Mouse (Mus musculus): ENCODE measurements around the gene Acd. TPM values are rescaled to one million over a fixed set of nuclear protein-coding genes. Genes with fewer than 3 reads are reported as not detected.

Gene Acd
- polyA plus RNA-seq, 1 experiment = 49.4 TPM

DNA sequence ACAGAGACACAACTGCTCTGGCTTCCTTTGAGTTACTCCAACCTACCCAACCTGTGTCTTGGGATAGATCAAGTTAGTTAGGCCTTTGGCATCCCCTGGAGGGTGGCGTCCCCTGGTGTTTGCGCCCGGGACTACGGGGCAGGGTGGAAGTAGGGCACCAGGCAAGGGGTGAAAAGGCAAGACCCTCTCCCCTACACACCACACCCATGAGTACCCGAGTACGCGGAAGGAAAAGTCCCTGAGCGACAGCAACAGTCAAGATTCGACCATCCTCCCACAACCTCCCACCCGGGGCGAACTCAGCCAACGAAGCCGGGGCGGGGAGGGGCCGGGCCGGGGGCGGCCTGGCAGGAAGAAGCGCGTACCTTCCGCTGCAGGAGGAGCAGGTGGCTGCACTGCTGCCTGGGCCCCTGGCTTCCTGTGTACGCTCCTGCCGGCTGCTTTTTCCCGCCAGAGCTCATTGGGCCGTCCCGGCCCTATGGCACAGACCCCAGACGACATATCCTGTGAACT lies 15.1 kb downstream of the Acd start, which contains the start of gene Carmil2:
Carmil2 (plus strand) TSS at position 479 of the 513 bp plus-strand sequence.
- H3K4me3 ChIP-seq (ENCODE audit: insufficient read depth, low read length) = no peak within 1 kb of the TSS
- H3K4me1 ChIP-seq (ENCODE audit: control insufficient read depth, insufficient read depth, low read length) = no peaks in the 10 kb centered on the region
- TF ChIP-seq POLR2A (IDR thresholded peaks at IDR 0.05; ENCODE audit: extremely low read depth, insufficient read depth, low read length) = no peak
- TF ChIP-seq CTCF (IDR thresholded peaks at IDR 0.05; ENCODE audit: extremely low read depth, insufficient read depth, low read length) = peak; percentile 62
- no peak within 1 kb of the TSS for H3K27ac ChIP-seq (ENCODE audit: insufficient read depth, low read length)

DNA sequence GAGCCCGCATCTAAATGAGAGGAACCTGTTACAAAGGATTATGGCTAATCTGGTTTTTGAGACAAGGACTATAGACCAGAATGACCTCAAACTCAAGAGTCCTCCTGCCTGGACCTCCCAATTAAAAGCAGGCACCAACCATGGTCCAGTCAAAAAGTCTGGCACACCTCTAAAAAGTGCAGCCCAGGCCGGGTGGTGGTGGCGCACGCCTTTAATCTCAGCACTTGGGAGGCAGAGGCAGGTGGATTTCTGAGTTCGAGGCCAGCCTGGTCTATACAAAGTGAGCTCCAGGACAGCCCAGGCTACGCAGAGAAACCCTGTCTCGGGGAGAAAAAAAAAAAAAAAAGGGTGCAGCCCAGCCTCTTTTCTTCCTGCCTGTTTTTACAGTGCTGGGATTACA lies 15.6 kb downstream of the Acd start:
- TF ChIP-seq CTCF (IDR thresholded peaks at IDR 0.05; ENCODE audit: extremely low read depth, insufficient read depth, low read length) (no peak), POLR2A (IDR thresholded peaks at IDR 0.05; ENCODE audit: extremely low read depth, insufficient read depth, low read length) (no peak)
- Histone ChIP-seq H3K4me3 (ENCODE audit: insufficient read depth, low read length) (no peak overlapping the region), H3K27ac (ENCODE audit: insufficient read depth, low read length) (no peak overlapping the region), H3K4me1 (ENCODE audit: control insufficient read depth, insufficient read depth, low read length) (no peaks in the 10 kb centered on the region)

DNA sequence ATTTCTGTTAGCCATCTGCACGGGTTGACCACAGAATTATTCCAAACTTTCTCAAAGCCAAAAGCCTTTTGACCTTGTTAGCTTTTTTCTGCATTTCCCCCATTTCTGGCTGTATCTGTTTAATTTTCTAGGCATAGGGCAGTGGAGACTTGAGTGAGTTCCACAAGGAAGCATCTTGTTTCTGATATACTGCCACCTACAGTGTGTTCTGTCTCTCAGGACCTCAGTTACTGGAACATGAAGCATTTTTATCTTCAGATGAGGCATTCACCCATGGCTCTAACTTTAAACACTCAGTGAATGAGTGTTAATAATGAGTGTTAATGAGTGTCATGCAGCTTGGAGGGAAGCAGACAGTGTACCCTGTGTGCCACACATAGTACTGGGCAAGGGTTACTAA lies 23.0 kb downstream of the Acd start:
- H3K4me3 ChIP-seq (ENCODE audit: insufficient read depth, low read length) = no peak overlapping the region
- H3K27ac ChIP-seq (ENCODE audit: insufficient read depth, low read length) = no peak overlapping the region
- H3K4me1 ChIP-seq (ENCODE audit: control insufficient read depth, insufficient read depth, low read length) = no peaks in the 10 kb centered on the region
- TF ChIP-seq CTCF (IDR thresholded peaks at IDR 0.05; ENCODE audit: extremely low read depth, insufficient read depth, low read length) = no peak
- TF ChIP-seq POLR2A (IDR thresholded peaks at IDR 0.05; ENCODE audit: extremely low read depth, insufficient read depth, low read length) = no peak

DNA sequence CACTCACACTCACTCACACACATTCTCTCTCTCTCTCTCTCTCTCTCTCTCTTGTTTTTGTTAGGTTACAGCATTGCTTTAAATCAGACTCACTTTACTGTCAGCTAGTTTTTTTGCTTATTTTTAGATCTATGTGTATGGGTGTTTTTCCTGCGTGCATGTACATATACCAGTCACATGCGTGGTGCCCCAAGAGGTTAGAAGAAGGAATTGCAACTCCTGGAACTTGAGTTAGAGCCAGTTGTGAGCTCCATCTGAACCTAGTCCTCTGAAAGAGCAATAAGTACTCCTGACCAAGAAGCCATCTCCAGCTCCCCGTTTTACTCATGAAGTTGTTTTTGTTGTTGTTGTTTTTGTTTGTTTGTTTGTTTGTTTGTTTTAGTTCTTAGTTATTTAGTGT lies 39.7 kb downstream of the Acd start:
- Histone ChIP-seq H3K4me1 (ENCODE audit: control insufficient read depth, insufficient read depth, low read length) (no peaks in the 10 kb centered on the region), H3K27ac (ENCODE audit: insufficient read depth, low read length) (no peak overlapping the region), H3K4me3 (ENCODE audit: insufficient read depth, low read length) (no peak overlapping the region)
- TF ChIP-seq CTCF (IDR thresholded peaks at IDR 0.05; ENCODE audit: extremely low read depth, insufficient read depth, low read length) (peak; percentile 38), POLR2A (IDR thresholded peaks at IDR 0.05; ENCODE audit: extremely low read depth, insufficient read depth, low read length) (no peak)

DNA sequence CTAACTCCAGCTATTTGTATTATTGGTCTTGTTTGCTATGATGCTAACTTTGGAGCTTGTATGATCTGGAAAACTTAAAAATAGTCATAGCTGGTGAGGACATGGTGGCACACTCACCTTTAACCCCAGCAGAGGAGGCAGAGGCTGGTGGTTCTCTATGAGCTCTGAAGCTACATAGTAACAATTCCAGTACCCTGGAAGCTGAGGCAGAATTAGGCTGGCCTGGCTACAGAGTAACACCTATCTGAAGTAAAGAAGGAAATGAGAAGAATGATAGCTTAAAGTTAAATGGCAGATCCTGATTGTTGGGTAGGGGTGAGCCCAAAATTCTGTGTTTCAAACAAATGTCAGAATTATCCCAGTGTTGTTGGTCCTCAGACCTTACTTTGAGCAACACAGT lies 43.3 kb downstream of the Acd start:
- H3K27ac ChIP-seq (ENCODE audit: insufficient read depth, low read length) = no peak overlapping the region
- no peak overlapping the region for H3K4me3 ChIP-seq (ENCODE audit: insufficient read depth, low read length)
- no peak for TF ChIP-seq CTCF (IDR thresholded peaks at IDR 0.05; ENCODE audit: extremely low read depth, insufficient read depth, low read length)
- no peaks in the 10 kb centered on the region for H3K4me1 ChIP-seq (ENCODE audit: control insufficient read depth, insufficient read depth, low read length)

DNA sequence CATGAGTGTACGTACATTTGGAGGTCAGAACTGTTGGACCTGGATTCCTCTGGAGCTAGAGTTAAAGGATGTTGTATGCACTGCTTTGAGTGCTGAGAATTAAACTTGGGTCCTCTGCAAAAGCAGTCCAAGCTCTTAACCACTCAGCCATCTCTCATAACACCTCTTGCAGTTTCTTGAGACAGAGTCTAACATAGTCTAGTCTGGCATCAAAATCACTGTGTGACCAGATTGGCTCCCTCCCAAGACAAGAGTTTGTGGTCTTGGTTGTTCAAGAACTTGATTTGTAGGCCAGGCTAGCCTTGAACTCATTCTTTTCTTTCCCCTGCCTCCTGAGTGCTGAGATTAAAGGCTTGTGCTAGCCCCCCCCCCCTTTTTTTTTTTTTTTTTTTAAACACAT lies 52.0 kb downstream of the Acd start:
- H3K4me3 ChIP-seq (ENCODE audit: insufficient read depth, low read length) = no peak overlapping the region
- TF ChIP-seq CTCF (IDR thresholded peaks at IDR 0.05; ENCODE audit: extremely low read depth, insufficient read depth, low read length) = no peak
- TF ChIP-seq POLR2A (IDR thresholded peaks at IDR 0.05; ENCODE audit: extremely low read depth, insufficient read depth, low read length) = no peak

More for the DNA sequence above, 52.0 kb downstream of the Acd start:
- Histone ChIP-seq H3K4me1 (ENCODE audit: control insufficient read depth, insufficient read depth, low read length) (no peaks in the 10 kb centered on the region), H3K27ac (ENCODE audit: insufficient read depth, low read length) (no peak overlapping the region)

Other genes starting within 250 kb of the Acd start
- gene Tppp3, start 229.6 kb downstream of the Acd start, polyA plus RNA-seq (2012; rRNA removed) = 77.9 and 93.2 TPM in 2 replicates
- gene Zdhhc1, start 204.2 kb downstream of the Acd start, polyA plus RNA-seq (2012; rRNA removed) = 63.6 and 66.2 TPM in 2 replicates
- gene Hsd11b2, start 182.3 kb downstream of the Acd start, polyA plus RNA-seq (2012; rRNA removed) = not detected in 2 replicates
- gene Atp6v0d1, start 135.1 kb downstream of the Acd start, polyA plus RNA-seq (2012; rRNA removed) = 359 and 361 TPM in 2 replicates
- 47.3 and 49.1 TPM in 2 replicates for gene Ripor1, start 95.8 kb downstream of the Acd start, polyA plus RNA-seq (2012; rRNA removed)
- 30.3 and 30.8 TPM in 2 replicates for gene Ctcf, start 64.5 kb downstream of the Acd start, polyA plus RNA-seq (2012; rRNA removed)
- gene Agrp, start 63.7 kb downstream of the Acd start, polyA plus RNA-seq (2012; rRNA removed) = 0.15 and 0.17 TPM in 2 replicates
- 43.9 and 47.6 TPM in 2 replicates for gene Carmil2, start 14.8 kb downstream of the Acd start, polyA plus RNA-seq (2012; rRNA removed)
- 57.3 and 58.1 TPM in 2 replicates for gene Pard6a, start within 50 bp of the Acd start, polyA plus RNA-seq (2012; rRNA removed)
- gene 4933405L10Rik, start 6.6 kb upstream of the Acd start, polyA plus RNA-seq (2012; rRNA removed) = 0.38 and 0.52 TPM in 2 replicates
- 16.4 and 18.3 TPM in 2 replicates for gene Enkd1, start 7.1 kb upstream of the Acd start, polyA plus RNA-seq (2012; rRNA removed)
- gene Gfod2, start 57.6 kb upstream of the Acd start, polyA plus RNA-seq (2012; rRNA removed) = 15.6 and 17.8 TPM in 2 replicates
- gene Ranbp10, start 126.2 kb upstream of the Acd start, polyA plus RNA-seq (2012; rRNA removed) = 24.6 and 25.7 TPM in 2 replicates
- 0.11 and 0.31 TPM in 2 replicates for gene Tsnaxip1, start 126.6 kb upstream of the Acd start, polyA plus RNA-seq (2012; rRNA removed)
- 33.2 and 33.6 TPM in 2 replicates for gene Cenpt, start 152.2 kb upstream of the Acd start, polyA plus RNA-seq (2012; rRNA removed)
- gene Thap11, start 154.0 kb upstream of the Acd start, polyA plus RNA-seq (2012; rRNA removed) = 48.0 and 49.7 TPM in 2 replicates
- gene Nutf2, start 159.5 kb upstream of the Acd start, polyA plus RNA-seq (2012; rRNA removed) = 85.1 and 86.1 TPM in 2 replicates
- gene Edc4, start 179.8 kb upstream of the Acd start, polyA plus RNA-seq (2012; rRNA removed) = 71.3 and 74.7 TPM in 2 replicates
- gene Nrn1l, start 192.5 kb upstream of the Acd start, polyA plus RNA-seq (2012; rRNA removed) = 7.9 and 8.5 TPM in 2 replicates
- gene Pskh1, start 199.3 kb upstream of the Acd start, polyA plus RNA-seq (2012; rRNA removed) = 13.1 and 13.3 TPM in 2 replicates
- 3.4 and 3.6 TPM in 2 replicates for gene Ctrl, start 232.8 kb upstream of the Acd start, polyA plus RNA-seq (2012; rRNA removed)
- 137 and 147 TPM in 2 replicates for gene Psmb10, start 237.3 kb upstream of the Acd start, polyA plus RNA-seq (2012; rRNA removed)
- 54.4 and 55.7 TPM in 2 replicates for gene Lcat, start 242.3 kb upstream of the Acd start, polyA plus RNA-seq (2012; rRNA removed)

All from cortical plate, adult 2 months (tissue).